Mouse (Mus musculus): ENCODE measurements around the gene Gm42791. TPM values are rescaled to one million over a fixed set of nuclear protein-coding genes. Genes with fewer than 3 reads are reported as not detected.

Gm42791 gene
- polyA plus RNA-seq, 1 experiment = 0.36 TPM

- TF ChIP-seq GATA1 (IDR thresholded peaks at IDR 0.05; ENCODE audit: low read length) = no peak
- TF ChIP-seq TAL1 (IDR thresholded peaks at IDR 0.05; ENCODE audit: low read length) = no peak
- peaks cover 8% of the 10 kb centered on the region for H3K9me3 ChIP-seq (ENCODE audit: control insufficient read depth, low read length)
- no peak overlapping the region for H3K4me3 ChIP-seq (replicated peaks)
These were observed 33.4 kb upstream of the Gm42791 start for GRCm38 (mm10) chr5:149028394-149028793.

GRCm38 (mm10) chr5:149027389-149027788 lies 32.4 kb upstream of the Gm42791 start:
- TF ChIP-seq TAL1 (IDR thresholded peaks at IDR 0.05; ENCODE audit: low read length) = no peak
- TF ChIP-seq GATA1 (IDR thresholded peaks at IDR 0.05; ENCODE audit: low read length) = no peak
- H3K27me3 ChIP-seq (ENCODE audit: control insufficient read depth) = no peaks in the 10 kb centered on the region
- peaks cover 31% of the 10 kb centered on the region for H3K4me1 ChIP-seq (ENCODE audit: control insufficient read depth)
- no peaks in the 10 kb centered on the region for H3K36me3 ChIP-seq (ENCODE audit: control insufficient read depth)
- no peak overlapping the region for H3K4me3 ChIP-seq (replicated peaks)
- H3K9me3 ChIP-seq (ENCODE audit: control insufficient read depth, low read length) = peaks cover 8% of the 10 kb centered on the region

More at GRCm38 (mm10) chr5:149028394-149028793, 33.4 kb upstream of the Gm42791 start:
- H3K27me3 ChIP-seq (ENCODE audit: control insufficient read depth) = no peaks in the 10 kb centered on the region
- no peaks in the 10 kb centered on the region for H3K36me3 ChIP-seq (ENCODE audit: control insufficient read depth)
- peaks cover 31% of the 10 kb centered on the region for H3K4me1 ChIP-seq (ENCODE audit: control insufficient read depth)

- peaks cover 8% of the 10 kb centered on the region for H3K27me3 ChIP-seq (ENCODE audit: control insufficient read depth)
These were observed 26.2 kb upstream of the Gm42791 start for GRCm38 (mm10) chr5:149021120-149021519.

GRCm38 (mm10) chr5:149020681-149021062 lies 25.7 kb upstream of the Gm42791 start:
- Histone ChIP-seq H3K4me3 (replicated peaks) (no peak overlapping the region), H3K4me1 (ENCODE audit: control insufficient read depth) (peaks cover 6% of the 10 kb centered on the region), H3K27me3 (ENCODE audit: control insufficient read depth) (peaks cover 8% of the 10 kb centered on the region), H3K36me3 (ENCODE audit: control insufficient read depth) (no peaks in the 10 kb centered on the region), H3K9me3 (ENCODE audit: control insufficient read depth, low read length) (no peaks in the 10 kb centered on the region)
- no peak for TF ChIP-seq TAL1 (IDR thresholded peaks at IDR 0.05; ENCODE audit: low read length)

More at GRCm38 (mm10) chr5:149021120-149021519, 26.2 kb upstream of the Gm42791 start:
- peaks cover 2% of the 10 kb centered on the region; the same call in 1 of the 2 replicates for H3K4me1 ChIP-seq (ENCODE audit: control insufficient read depth)
- no peak for TF ChIP-seq TAL1 (IDR thresholded peaks at IDR 0.05; ENCODE audit: low read length)
- no peak overlapping the region for H3K4me3 ChIP-seq (replicated peaks)
- no peaks in the 10 kb centered on the region for H3K9me3 ChIP-seq (ENCODE audit: control insufficient read depth, low read length)
- H3K36me3 ChIP-seq (ENCODE audit: control insufficient read depth) = no peaks in the 10 kb centered on the region

GRCm38 (mm10) chr5:149020059-149020680 lies 25.2 kb upstream of the Gm42791 start:
- no peak overlapping the region for H3K4me3 ChIP-seq (replicated peaks)
- H3K9me3 ChIP-seq (ENCODE audit: control insufficient read depth, low read length) = no peaks in the 10 kb centered on the region
- H3K4me1 ChIP-seq (ENCODE audit: control insufficient read depth) = peaks cover 11% of the 10 kb centered on the region
- H3K36me3 ChIP-seq (ENCODE audit: control insufficient read depth) = no peaks in the 10 kb centered on the region
- TF ChIP-seq GATA1 (IDR thresholded peaks at IDR 0.05; ENCODE audit: low read length) = no peak
- no peak for TF ChIP-seq TAL1 (IDR thresholded peaks at IDR 0.05; ENCODE audit: low read length)
- peaks cover 8% of the 10 kb centered on the region for H3K27me3 ChIP-seq (ENCODE audit: control insufficient read depth)

GRCm38 (mm10) chr5:149017666-149018415 lies 22.9 kb upstream of the Gm42791 start:
- Histone ChIP-seq H3K36me3 (ENCODE audit: control insufficient read depth) (no peaks in the 10 kb centered on the region), H3K27me3 (ENCODE audit: control insufficient read depth) (peaks cover 13% of the 10 kb centered on the region), H3K4me1 (ENCODE audit: control insufficient read depth) (peaks cover 20% of the 10 kb centered on the region), H3K9me3 (ENCODE audit: control insufficient read depth, low read length) (no peaks in the 10 kb centered on the region), H3K4me3 (replicated peaks) (no peak overlapping the region)
- no peak for TF ChIP-seq GATA1 (IDR thresholded peaks at IDR 0.05; ENCODE audit: low read length)
- no peak for TF ChIP-seq TAL1 (IDR thresholded peaks at IDR 0.05; ENCODE audit: low read length)

GRCm38 (mm10) chr5:149017181-149017580 lies 22.2 kb upstream of the Gm42791 start:
- TF ChIP-seq GATA1 (IDR thresholded peaks at IDR 0.05; ENCODE audit: low read length) (no peak), TAL1 (IDR thresholded peaks at IDR 0.05; ENCODE audit: low read length) (no peak)
- peaks cover 20% of the 10 kb centered on the region for H3K4me1 ChIP-seq (ENCODE audit: control insufficient read depth)
- H3K36me3 ChIP-seq (ENCODE audit: control insufficient read depth) = no peaks in the 10 kb centered on the region
- H3K9me3 ChIP-seq (ENCODE audit: control insufficient read depth, low read length) = no peaks in the 10 kb centered on the region
- no peak overlapping the region for H3K4me3 ChIP-seq (replicated peaks)
- H3K27me3 ChIP-seq (ENCODE audit: control insufficient read depth) = peaks cover 13% of the 10 kb centered on the region

GRCm38 (mm10) chr5:149016261-149016660 lies 21.3 kb upstream of the Gm42791 start:
- Histone ChIP-seq H3K36me3 (ENCODE audit: control insufficient read depth) (no peaks in the 10 kb centered on the region), H3K4me3 (replicated peaks) (no peak overlapping the region), H3K4me1 (ENCODE audit: control insufficient read depth) (peaks cover 20% of the 10 kb centered on the region), H3K9me3 (ENCODE audit: control insufficient read depth, low read length) (no peaks in the 10 kb centered on the region), H3K27me3 (ENCODE audit: control insufficient read depth) (peaks cover 13% of the 10 kb centered on the region)
- no peak for TF ChIP-seq TAL1 (IDR thresholded peaks at IDR 0.05; ENCODE audit: low read length)
- TF ChIP-seq GATA1 (IDR thresholded peaks at IDR 0.05; ENCODE audit: low read length) = no peak

GRCm38 (mm10) chr5:149015335-149016201 lies 20.6 kb upstream of the Gm42791 start:
- TF ChIP-seq TAL1 (IDR thresholded peaks at IDR 0.05; ENCODE audit: low read length) (no peak), GATA1 (IDR thresholded peaks at IDR 0.05; ENCODE audit: low read length) (no peak)
- Histone ChIP-seq H3K4me3 (replicated peaks) (peak overlapping the region; percentile 64), H3K4me1 (ENCODE audit: control insufficient read depth) (peaks cover 19% of the 10 kb centered on the region), H3K9me3 (ENCODE audit: control insufficient read depth, low read length) (no peaks in the 10 kb centered on the region), H3K36me3 (ENCODE audit: control insufficient read depth) (no peaks in the 10 kb centered on the region), H3K27me3 (ENCODE audit: control insufficient read depth) (peaks cover 8% of the 10 kb centered on the region)

All from erythroblast, embryonic 14.5 days (primary cell).